Mouse (Mus musculus): ENCODE results near the gene Cth. TPM values are rescaled to one million over a fixed set of nuclear protein-coding genes. Genes with fewer than 3 reads are reported as not detected.
"Not testable (repeated sequence)": the region's sequence is repeated elsewhere in the genome, so short reads cannot be mapped to it uniquely, and the experiment has no call there.

The Cth gene
- not detected in 2 replicates for total RNA-seq (2017)

DNA sequence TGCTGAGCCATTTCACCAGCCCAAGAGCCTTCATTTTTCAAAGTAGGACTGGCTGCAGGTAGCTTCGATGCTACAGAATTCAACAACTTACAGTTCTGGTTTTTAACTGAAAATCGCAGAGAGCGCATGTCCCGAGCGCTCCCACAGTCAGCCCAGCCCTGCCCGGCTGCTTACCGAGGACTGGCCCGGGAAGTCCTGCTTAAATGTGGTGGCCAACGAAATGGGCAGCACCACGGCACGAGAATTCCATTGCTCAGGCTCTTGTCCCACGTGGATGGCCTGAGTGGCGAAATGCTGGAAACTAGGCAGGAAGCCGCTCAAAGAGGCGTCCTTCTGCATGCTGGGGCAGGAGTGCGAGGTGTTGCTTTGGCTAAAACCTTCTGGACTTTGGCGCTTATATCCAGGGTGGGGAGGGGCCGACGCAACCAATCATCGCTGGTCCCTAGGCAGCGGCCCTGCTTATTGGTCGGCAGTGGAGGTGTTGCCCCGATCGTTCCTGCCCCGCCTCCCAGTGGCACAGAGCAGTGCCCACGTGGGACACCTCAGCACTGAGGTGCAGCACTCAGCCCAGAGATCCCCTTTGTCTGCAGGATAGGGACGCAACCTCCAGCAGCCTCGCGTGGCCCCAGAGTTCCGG, at the start of gene Cth:
Cth (minus strand) TSS at position 386 of the 637 bp plus-strand sequence.
- ATAC-seq (replicated peaks; ENCODE audit: low read depth, poor library complexity, severe bottlenecking), result peak; percentile 98

DNA sequence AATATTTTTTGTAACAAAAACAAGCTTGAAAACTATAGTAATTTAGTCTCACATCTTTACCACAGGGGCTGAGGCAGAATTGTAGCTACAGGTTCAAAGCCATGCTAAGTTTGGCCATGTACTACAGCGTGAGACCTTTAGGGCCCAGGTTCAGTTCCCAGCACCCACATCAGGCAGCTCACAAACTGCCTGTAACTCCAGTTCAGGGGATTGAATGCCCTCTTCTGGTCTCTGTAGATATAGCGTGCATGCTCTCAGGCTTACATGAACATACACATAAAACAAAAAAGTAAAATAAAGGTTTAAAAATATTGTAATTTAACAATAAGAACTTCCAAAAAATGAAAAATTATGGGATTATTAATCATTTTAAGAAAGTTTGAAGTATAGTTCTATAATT, 48.4 kb upstream of the Cth start:
- ATAC-seq (replicated peaks; ENCODE audit: low read depth, poor library complexity, severe bottlenecking), result no peak

DNA sequence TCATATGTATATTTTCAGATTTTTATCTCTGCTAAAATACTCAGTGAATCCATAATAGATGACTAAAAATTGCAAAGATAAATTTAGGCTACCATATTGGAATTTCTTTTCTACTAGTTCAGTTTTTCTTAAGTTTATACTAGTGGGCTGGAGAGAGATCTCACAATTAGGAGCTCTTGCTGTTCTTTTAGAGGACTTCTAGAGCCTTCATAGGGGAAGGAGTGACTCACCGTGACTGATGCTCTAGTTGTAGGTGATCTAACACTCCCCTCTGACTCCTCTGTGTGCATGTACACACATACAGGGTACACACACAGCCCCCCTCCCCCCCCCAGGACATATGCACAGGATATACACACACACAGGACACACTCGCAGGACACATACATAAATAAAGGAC, 46.3 kb upstream of the Cth start:
- ATAC-seq (replicated peaks; ENCODE audit: low read depth, poor library complexity, severe bottlenecking), result no peak

DNA sequence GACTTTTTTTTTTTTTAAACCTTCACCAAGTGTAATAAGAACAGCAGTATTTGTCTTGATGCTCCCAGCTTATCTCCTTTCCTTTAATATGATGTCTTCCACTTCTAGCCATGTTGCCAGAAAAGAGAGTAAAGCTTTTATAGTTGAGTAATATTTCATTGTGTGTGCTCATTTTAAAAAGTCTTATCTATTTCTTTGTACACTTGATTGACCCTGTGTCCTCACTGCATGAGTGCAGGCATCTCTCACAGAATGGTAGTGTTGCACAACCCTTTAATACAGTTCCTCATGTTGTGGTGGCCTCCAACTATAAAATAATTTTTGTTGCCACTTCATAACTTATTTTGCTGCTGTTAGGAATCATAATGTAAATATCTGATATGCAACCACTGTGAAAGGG, 32.4 kb upstream of the Cth start:
- no peak for ATAC-seq (replicated peaks; ENCODE audit: low read depth, poor library complexity, severe bottlenecking)

DNA sequence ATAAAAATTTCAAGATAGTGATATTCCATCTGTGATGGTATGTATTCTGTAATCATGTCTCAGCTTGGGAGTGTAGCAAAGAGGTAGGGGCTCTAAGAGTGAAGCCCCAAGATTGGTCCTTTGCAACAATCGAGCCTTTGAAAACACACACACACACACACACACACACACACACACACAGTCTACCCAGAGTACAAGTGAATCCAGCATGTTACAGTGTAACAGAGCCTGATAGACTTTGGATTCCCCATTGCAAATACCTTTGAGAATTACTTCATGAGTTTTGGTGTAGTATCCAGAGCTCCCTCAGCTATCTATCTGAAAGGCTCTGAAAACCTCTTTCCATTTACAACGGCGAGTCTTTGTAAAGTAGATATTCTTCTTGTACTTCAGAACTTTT, 31.3 kb upstream of the Cth start:
- no peak for ATAC-seq (replicated peaks; ENCODE audit: low read depth, poor library complexity, severe bottlenecking)

DNA sequence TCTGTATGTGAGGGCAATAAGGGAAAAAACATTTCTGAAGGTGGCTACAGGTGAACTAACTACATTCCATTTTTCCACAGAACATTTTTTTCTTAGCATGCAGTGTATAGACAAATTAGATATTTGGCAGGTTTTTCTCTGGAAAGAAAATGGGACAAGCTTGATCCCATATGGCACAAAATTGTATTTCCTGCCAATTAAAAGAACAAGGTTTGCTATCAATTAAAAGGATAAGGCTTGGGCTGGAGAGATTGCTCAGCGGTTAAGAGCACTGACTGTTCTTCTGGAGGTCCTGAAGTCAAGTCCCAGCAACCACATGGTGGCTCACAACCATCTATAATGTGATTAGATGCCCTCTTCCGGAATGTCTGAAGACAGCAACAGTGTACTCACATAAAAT, 30.6 kb upstream of the Cth start:
- ATAC-seq (replicated peaks; ENCODE audit: low read depth, poor library complexity, severe bottlenecking), result no peak

DNA sequence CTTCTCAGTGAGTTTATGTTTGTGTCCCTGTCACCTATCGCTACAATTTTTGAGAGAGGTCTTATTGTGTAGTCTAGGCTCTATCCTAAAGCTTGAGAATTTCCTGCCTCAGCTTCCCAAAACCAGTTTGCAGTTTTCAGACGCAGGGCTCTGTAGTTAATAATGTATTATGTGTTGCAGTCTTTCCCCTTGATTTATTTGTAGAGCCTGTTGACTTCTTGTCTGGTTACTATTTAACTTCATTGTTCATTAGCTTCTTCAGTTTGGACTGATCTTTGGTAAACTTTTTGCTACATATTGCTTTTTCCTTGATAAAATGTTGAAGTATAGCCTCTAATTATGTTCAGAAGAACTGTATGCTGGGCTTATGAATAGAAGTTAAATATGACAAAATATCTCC, 27.8 kb upstream of the Cth start:
- no peak for ATAC-seq (replicated peaks; ENCODE audit: low read depth, poor library complexity, severe bottlenecking)

DNA sequence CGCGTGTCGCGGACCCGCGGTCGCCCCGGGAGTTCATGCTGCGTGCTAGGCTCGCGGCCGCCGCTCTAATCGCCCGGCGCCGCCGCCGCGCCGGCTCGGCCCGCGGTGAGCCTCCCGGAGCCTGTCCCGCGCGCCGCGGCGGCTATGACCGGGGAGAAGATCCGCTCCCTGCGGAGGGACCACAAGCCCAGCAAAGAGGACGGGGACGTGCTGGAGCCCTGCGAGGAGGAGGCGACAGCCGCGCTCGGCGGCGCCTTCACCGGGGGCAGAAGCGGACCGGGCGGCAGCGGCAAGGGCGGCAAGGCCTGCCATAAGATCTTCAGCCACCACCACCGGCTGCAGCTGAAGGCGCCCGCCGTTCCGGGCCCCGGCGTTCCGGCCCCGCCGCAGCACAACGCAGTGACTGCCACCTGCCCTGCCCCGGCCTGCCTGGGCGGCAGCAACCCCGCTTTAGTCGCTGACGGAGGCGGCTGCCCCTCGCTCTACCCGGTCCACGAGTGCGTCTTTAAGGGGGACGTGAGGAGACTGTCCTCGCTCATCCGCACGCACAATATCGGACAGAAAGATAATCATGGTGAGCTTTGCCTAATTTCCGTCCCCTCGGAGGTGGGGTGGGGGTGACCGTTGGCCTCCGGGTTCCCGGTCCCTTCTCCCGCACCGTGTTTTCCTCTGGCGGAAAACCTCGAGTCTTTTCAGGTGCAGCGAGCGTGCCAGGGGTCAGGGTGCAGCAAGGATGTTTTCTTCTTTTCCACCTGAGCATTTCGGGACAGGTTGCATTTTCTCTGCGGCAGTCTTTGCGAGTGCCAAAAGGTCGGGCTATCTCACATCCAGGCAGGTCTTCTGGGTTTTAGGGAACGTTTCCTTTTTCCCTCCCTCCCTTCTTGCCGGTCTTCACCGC, 22.8 kb upstream of the Cth start:
- ATAC-seq (replicated peaks; ENCODE audit: low read depth, poor library complexity, severe bottlenecking), result peak; percentile 37

DNA sequence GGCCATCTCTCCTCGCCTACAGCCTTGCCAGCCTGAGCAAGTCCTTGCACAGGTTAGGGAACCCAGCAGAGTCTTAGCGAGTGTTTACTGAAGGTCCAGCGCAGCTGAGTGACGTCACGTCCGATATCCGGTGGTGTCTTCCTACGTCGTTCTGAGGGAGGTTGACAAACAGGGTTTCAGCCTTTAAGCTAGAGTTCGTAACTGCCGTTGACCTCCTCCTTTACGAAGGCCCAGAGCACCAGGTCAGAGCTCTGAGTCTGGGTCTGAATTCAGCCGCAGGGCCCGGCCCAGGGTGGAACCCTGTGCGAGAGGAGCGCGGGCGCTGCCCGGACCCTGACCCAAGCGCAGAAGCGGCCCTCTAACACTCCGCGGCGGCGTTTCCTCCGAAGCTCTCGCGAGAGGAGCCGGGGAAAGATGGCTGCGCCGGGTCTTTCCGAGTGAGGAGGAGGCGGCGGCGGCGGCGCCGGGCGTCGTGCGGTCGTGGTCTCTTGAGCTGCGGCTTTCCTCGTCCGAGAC, 22.0 kb upstream of the Cth start, which contains the start of gene Ankrd13c:
Ankrd13c (plus strand) TSS at position 397 of the 516 bp plus-strand sequence.
- peak; percentile 93 for ATAC-seq (replicated peaks; ENCODE audit: low read depth, poor library complexity, severe bottlenecking)

DNA sequence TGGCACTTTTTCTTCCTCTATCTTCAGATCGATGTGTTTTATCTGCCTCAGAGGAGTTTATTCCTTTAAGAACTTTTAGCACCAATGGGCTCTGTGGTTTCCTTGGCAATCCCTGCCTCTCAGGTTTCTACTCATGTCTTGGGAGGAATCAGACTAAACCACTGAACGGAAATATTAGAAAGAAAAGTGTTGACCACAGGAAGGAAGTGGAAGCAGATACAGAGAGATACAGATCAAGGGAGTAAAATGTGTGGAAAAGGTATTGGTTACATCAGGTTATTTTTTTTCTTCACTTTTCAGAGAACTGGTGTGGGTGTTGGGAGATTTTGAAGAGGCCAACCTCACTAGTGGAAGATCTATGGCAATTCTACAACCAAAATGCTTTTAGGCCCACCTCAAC, 13.7 kb upstream of the Cth start:
- ATAC-seq (replicated peaks; ENCODE audit: low read depth, poor library complexity, severe bottlenecking), result peak; percentile 91

DNA sequence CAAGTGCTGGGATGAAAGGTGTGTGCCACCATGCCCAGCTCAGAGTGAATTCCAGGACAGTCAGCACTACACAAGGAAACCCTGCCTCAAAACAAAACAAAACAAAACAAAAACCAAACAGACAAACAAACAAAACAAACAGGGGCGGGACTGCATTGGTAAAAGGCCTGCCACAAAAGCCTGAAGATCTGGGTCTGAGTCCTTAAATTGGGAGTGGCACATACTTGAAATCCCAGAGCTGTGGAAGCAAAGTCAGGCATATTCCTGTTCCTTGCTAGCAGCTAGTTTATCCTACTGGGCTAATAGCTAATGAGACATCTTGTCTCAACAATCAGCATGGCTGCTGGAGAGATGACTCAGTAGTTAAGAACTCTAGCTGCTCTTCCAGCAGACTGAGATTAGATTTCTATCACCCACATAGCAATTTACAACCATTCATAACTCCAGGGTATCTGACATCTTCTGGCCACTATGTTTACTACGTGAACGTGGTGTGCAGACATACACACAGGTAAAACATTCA, 9.5 kb upstream of the Cth start:
- ATAC-seq (replicated peaks; ENCODE audit: low read depth, poor library complexity, severe bottlenecking), result no peak

DNA sequence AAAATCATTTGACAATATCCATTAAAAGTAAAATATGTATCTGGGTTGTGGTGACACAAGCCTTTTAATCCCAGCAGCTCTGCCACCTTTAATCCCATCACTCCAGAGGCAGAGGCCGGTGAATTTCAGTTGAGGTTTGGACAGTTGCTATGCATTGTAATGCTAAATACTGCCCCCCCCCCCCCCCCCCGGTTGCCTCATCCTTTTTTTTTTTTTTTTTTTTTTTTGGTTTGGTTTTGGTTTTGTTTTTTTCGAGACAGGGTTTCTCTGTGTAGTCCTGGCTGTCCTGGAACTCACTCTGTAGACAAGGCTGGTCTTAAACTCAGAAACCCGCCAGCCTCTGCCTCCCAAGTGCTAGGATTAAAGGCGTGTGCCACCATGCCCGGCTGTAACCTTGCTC, 8.3 kb upstream of the Cth start:
- not testable (repeated sequence) for ATAC-seq (replicated peaks; ENCODE audit: low read depth, poor library complexity, severe bottlenecking)

DNA sequence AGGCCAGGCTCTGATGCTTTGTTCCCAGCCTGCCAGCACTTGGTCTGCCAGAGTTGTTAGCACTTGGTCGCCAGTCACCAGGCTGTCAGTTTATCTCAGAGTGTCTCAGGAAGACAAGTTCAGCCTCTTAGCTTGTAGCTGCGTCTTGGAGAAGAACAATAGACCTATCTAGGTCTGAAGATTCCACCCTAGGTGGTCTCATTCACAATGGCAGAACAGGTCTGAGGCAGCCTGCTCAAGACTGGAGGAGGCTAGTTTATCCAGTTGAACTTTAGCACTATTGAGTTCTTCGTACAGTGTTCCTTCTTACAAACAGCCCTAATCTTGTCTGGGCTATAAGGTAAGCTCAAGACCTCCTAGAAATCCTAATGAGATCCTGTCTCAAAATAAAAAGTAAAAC, 7.2 kb upstream of the Cth start:
- no peak for ATAC-seq (replicated peaks; ENCODE audit: low read depth, poor library complexity, severe bottlenecking)

DNA sequence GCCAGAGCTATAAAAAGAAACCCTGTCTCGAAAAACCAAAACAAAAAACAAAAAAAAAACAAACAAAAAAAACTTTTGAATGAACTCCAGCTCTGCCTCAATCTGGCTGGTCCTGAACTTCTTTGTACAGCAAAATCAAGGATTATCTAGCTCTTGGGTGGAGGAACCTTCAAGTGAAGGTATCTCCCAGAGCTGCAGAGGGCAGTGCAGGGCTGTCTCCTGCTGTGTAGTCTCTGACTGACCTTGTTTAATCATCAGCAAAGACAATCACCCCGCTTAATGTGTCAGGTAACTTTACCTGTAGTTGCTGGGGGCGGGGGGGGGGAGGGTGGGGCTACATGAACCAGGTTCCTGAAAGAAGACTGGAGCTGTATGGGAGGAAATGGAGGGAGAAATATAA, 6.7 kb upstream of the Cth start:
- peak; percentile 74 for ATAC-seq (replicated peaks; ENCODE audit: low read depth, poor library complexity, severe bottlenecking)

DNA sequence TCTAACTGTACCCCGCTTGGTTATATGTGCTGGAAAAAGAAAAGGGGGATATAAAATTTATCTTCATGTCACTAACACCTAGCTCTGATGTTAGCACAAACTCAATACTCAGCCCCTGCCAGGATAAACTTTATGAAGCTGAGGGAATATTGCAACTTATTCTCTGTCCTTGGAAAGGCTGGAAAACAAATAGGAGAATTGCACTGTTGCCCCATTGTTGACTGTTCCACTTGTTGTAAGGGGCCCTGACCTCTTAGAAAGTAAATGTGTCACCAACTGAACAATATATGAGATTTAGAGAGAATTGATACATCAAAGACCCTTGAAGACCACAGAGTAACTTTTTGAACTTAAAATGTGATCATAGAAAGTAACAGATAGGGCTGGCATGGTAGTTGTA, 4.5 kb upstream of the Cth start:
- no peak for ATAC-seq (replicated peaks; ENCODE audit: low read depth, poor library complexity, severe bottlenecking)

DNA sequence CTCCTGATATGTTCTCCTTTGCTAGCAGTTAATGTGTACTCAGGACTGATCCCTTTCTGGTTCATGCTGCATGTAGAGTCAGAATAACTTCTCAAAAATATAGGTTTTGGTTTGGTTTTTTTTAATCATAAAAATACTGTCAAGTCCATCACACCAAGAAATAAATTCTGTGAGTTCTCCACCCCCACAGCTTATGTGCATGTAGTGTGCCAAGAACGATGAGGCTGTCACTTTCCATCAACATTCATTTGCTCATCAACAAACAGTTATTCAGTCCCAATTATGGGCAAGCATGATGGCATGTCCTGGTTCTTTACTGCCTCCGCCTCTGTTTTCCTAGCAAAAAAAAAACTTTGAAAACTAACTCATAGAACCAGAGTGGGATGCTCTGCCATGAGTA, 3.9 kb upstream of the Cth start:
- no peak for ATAC-seq (replicated peaks; ENCODE audit: low read depth, poor library complexity, severe bottlenecking)

DNA sequence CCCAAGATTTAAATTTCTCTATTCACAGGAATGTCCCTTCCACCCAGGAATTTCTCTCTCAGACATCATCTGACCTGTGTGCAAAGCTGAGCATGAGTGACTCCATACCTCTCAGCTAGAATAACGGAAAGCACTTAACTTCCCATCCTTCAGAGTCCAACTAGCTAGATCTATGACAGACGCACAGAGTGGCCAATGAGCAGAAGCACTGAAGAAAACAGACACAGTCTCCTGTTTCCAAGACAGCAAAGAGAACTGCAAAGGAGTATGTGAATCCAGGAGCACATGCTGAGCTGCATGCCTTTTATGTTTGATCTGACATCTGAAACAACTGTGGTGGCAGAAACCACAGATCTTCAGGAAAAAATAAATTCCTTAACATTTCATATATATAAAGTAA, 1.9 kb upstream of the Cth start:
- ATAC-seq (replicated peaks; ENCODE audit: low read depth, poor library complexity, severe bottlenecking), result no peak

DNA sequence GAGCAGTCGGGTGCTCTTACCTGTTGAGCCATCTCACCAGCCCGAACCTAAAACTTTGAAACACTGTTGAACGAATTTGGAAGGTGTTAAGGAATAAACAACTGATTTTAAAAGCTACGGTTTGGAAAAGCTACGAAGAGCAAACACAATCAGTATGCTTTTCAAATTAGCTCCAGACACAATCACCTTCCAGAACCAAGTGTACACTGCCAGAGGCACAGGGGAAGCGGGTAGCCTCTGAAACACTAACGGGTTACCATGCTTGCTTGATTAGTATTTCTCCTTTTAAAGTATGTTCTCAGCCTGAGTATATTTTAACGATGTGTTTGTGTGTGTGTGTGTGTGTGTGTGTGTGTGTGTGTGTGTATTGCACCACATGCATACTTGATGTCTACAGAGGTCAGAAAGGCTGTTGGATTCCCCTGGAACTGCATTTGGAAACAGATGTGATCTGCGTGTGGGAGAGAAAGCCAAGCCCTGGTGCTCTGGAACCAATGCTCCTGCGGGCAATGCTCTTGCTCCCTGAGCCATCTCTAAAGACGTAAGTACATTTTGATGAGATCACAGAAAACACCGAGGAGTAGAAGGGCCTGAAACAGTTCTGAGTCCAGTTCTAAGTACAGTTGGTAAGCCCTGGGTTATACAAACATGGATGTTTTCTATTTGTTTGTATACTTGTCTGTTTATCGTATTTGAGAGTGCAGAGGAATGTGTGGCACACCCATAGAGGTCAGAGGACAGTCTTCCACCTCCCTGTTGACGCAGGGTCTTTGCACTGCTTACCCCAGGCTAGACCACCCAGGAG, 1.0 kb upstream of the Cth start:
- ATAC-seq (replicated peaks; ENCODE audit: low read depth, poor library complexity, severe bottlenecking), result no peak

DNA sequence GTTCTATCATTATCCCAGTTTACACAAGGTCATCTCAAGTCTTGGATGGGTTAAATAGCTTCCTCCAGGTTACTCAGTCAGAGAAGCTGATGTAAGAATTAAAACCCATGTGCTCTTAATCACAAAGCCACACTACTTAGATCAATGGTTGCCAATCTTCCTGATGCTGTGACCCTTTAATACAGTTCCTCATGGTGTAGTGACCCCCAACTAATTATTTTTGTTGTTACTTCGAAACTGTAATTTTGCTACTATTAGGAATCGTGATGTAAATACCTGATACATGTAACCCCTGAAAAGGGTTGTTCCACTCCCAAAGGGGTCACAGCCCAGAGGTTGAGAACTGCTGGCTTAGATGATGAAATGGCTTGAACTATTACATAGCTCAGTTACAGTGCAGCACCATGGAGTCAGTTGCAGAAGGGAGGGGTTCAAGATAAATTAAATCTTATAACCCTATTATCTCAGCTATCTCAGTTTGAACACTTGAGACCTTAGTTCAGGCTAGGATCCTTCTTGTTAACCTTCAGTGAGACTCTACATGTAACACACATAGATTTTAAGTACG, 1.5 kb downstream of the Cth start:
- no peak for ATAC-seq (replicated peaks; ENCODE audit: low read depth, poor library complexity, severe bottlenecking)

DNA sequence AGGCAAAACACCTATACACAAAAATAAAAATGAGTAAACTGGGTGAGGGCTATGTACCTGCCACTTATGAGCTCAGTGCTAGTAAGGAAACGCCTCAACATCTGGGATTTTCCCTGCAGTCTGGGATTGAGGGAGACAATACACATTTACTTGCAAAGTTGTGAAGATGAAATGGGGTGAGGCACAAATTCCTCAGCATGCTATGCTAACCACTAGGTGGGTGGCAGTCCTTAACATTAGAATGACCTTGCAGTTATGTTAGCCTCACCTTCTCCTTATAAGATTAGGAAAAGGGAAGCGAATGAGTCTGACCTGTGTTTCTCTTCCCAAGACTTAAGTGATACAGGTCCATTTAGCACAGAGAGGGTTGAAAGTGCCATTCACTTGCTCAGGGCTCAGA, 3.5 kb downstream of the Cth start:
- no peak for ATAC-seq (replicated peaks; ENCODE audit: low read depth, poor library complexity, severe bottlenecking)

Data from common myeloid progenitor, adult 5-6 weeks (primary cell).